Mouse (Mus musculus) liver, postnatal 0 days (tissue): ENCODE measurements around the gene Zbtb9.

Experiments used
- CTCF ChIP-seq: sonication (generic); IDR thresholded peaks from 2 replicates; pipeline ENCODE4 v1.5.1; 2016; ENCODE audit warnings: antibody characterized with exemption, low read depth
- EP300 ChIP-seq: IDR thresholded peaks from 2 replicates; pipeline ENCODE4 v1.6.1; 2016; ENCODE audit warnings: antibody characterized with exemption, low read depth, mild to moderate bottlenecking

DNA sequence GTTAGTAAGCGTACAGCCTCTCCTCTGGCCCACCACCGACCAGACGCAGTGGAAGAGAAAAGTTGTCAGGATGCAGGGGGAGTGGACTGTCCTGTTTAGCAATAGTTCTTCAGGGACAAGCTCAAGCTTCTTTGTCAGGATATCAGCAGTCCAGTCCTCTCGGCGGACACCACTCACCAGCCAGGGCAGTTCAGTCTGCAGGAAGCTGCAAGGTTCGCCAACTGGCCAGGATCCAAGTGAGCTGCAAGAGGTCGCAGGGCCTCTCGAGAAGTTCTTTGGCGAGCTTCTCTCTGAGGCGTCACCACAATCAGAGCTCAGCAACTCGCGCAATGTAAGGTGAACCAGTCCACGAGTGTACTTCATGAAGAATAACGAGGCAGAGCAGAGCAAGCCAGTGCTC lies 21.4 kb downstream of the Zbtb9 start:
- TF ChIP-seq EP300: no peak
- TF ChIP-seq CTCF: no peak
